Mouse (Mus musculus): ENCODE measurements at regions not wholly inside any gene's neighbourhood (a gene's known extent, or its start where the extent isn't known, plus 50 kb on each side); places are given as distances from the start of the nearest gene placed in this dataset.
A peak's percentile ranks its signal among the peaks of the same experiment; 100 is the strongest.

- no peak for DNase-seq (ENCODE audit: low spot score)
These were observed 289.9 kb upstream of the Rps6ka3 start for GRCm38 (mm10) chrX:158920217-158920616.

- DNase-seq (ENCODE audit: low spot score) = peak; percentile 28
These were observed 288.7 kb upstream of the Rps6ka3 start for GRCm38 (mm10) chrX:158921424-158921823.

GRCm38 (mm10) chrX:158921838-158922450, 288.2 kb upstream of the Rps6ka3 start:
- DNase-seq (ENCODE audit: low spot score) = peak; percentile 77

- peak; percentile 57 for DNase-seq (ENCODE audit: low spot score)
These were observed 287.0 kb upstream of the Rps6ka3 start for GRCm38 (mm10) chrX:158923081-158923561.

GRCm38 (mm10) chrX:158923657-158924489, 286.2 kb upstream of the Rps6ka3 start:
- DNase-seq (ENCODE audit: low spot score) = no peak

GRCm38 (mm10) chrX:158924490-158925398, 285.4 kb upstream of the Rps6ka3 start:
- DNase-seq (ENCODE audit: low spot score) = peak; percentile 46

GRCm38 (mm10) chrX:158931864-158932263, 278.2 kb upstream of the Rps6ka3 start:
- no peak for DNase-seq (ENCODE audit: low spot score)

GRCm38 (mm10) chrX:158947191-158947590, 262.9 kb upstream of the Rps6ka3 start:
- DNase-seq (ENCODE audit: low spot score) = no peak

GRCm38 (mm10) chrX:158971726-158972125, 238.4 kb upstream of the Rps6ka3 start:
- peak; percentile 11 for DNase-seq (ENCODE audit: low spot score)

GRCm38 (mm10) chrX:158976648-158977047, 233.5 kb upstream of the Rps6ka3 start:
- DNase-seq (ENCODE audit: low spot score) = peak; percentile 39

- peak; percentile 14 for DNase-seq (ENCODE audit: low spot score)
These were observed 225.4 kb upstream of the Rps6ka3 start for GRCm38 (mm10) chrX:158984721-158985120.

- no peak for DNase-seq (ENCODE audit: low spot score)
These were observed 222.4 kb upstream of the Rps6ka3 start for GRCm38 (mm10) chrX:158987676-158988075.

- DNase-seq (ENCODE audit: low spot score) = peak; percentile 18
These were observed 191.2 kb upstream of the Rps6ka3 start for GRCm38 (mm10) chrX:159018955-159019354.

- DNase-seq (ENCODE audit: low spot score) = no peak
These were observed 183.8 kb upstream of the Rps6ka3 start for GRCm38 (mm10) chrX:159026311-159026710.

GRCm38 (mm10) chrX:159031927-159032326, 178.2 kb upstream of the Rps6ka3 start:
- DNase-seq (ENCODE audit: low spot score) = no peak

GRCm38 (mm10) chrX:159043432-159043831, 166.7 kb upstream of the Rps6ka3 start:
- peak; percentile 40 for DNase-seq (ENCODE audit: low spot score)

- no peak for DNase-seq (ENCODE audit: low spot score)
These were observed 162.2 kb upstream of the Rps6ka3 start for GRCm38 (mm10) chrX:159047876-159048275.

- DNase-seq (ENCODE audit: low spot score) = no peak
These were observed 154.2 kb upstream of the Rps6ka3 start for GRCm38 (mm10) chrX:159055689-159056461.

GRCm38 (mm10) chrX:159056462-159056805, 153.7 kb upstream of the Rps6ka3 start:
- DNase-seq (ENCODE audit: low spot score) = no peak

- no peak for DNase-seq (ENCODE audit: low spot score)
These were observed 151.2 kb upstream of the Rps6ka3 start for GRCm38 (mm10) chrX:159058931-159059330.

- no peak for DNase-seq (ENCODE audit: low spot score)
These were observed 148.8 kb upstream of the Rps6ka3 start for GRCm38 (mm10) chrX:159061322-159061721.

All from MN1 (cell line).